Mouse (Mus musculus): ENCODE data around the gene Iqch. TPM values are rescaled to one million over a fixed set of nuclear protein-coding genes. Genes with fewer than 3 reads are reported as not detected.
A peak's percentile ranks its signal among the peaks of the same experiment; 100 is the strongest.
"Not testable (repeated sequence)": the region's sequence is repeated elsewhere in the genome, so short reads cannot be mapped to it uniquely, and the experiment has no call there.

The Iqch gene
- total RNA-seq, 2 experiments from 2014 or later: 0.07 TPM; not detected in 1

- peak in 1 of 2 experiments; percentile 38 for DNase-seq (ENCODE audit: low spot score in 2 of 2)
These were observed 33.5 kb downstream of the Iqch start for GRCm38 (mm10) chr9:63568808-63569207.

GRCm38 (mm10) chr9:63568314-63568713 lies 34.0 kb downstream of the Iqch start:
- no peak for DNase-seq (ENCODE audit: low spot score in 2 of 2)

GRCm38 (mm10) chr9:63563436-63563835 lies 38.9 kb downstream of the Iqch start:
- DNase-seq (ENCODE audit: low spot score in 2 of 2): no peak

GRCm38 (mm10) chr9:63561931-63562330 lies 40.4 kb downstream of the Iqch start:
- DNase-seq (ENCODE audit: low spot score in 2 of 2): no peak

GRCm38 (mm10) chr9:63556933-63557332 lies 45.4 kb downstream of the Iqch start:
- DNase-seq (ENCODE audit: low spot score in 2 of 2): no peak

- DNase-seq (ENCODE audit: low spot score in 2 of 2): no peak
These were observed 46.0 kb downstream of the Iqch start for GRCm38 (mm10) chr9:63556316-63556715.

GRCm38 (mm10) chr9:63555460-63555990 lies 46.8 kb downstream of the Iqch start:
- no peak for DNase-seq (ENCODE audit: low spot score in 2 of 2)

GRCm38 (mm10) chr9:63553628-63554027 lies 48.7 kb downstream of the Iqch start:
- DNase-seq (ENCODE audit: low spot score in 2 of 2): peak in 1 of 2 experiments; percentile 51

GRCm38 (mm10) chr9:63550701-63551100 lies 51.6 kb downstream of the Iqch start:
- not testable (repeated sequence) for DNase-seq (ENCODE audit: low spot score in 2 of 2)

- DNase-seq (ENCODE audit: low spot score in 2 of 2): no peak
These were observed 53.3 kb downstream of the Iqch start for GRCm38 (mm10) chr9:63548966-63549365.

- no peak for DNase-seq (ENCODE audit: low spot score in 2 of 2)
These were observed 60.4 kb downstream of the Iqch start for GRCm38 (mm10) chr9:63541926-63542325.

- DNase-seq (ENCODE audit: low spot score in 2 of 2): no peak
These were observed 61.0 kb downstream of the Iqch start for GRCm38 (mm10) chr9:63541301-63541700.

GRCm38 (mm10) chr9:63537489-63537888 lies 64.8 kb downstream of the Iqch start:
- DNase-seq (ENCODE audit: low spot score in 2 of 2): no peak

- DNase-seq (ENCODE audit: low spot score in 2 of 2): peak in 1 of 2 experiments; percentile 59
These were observed 67.3 kb downstream of the Iqch start for GRCm38 (mm10) chr9:63535042-63535441.

GRCm38 (mm10) chr9:63534371-63534780 lies 67.9 kb downstream of the Iqch start:
- DNase-seq (ENCODE audit: low spot score in 2 of 2): no peak

GRCm38 (mm10) chr9:63532966-63533711 lies 69.2 kb downstream of the Iqch start:
- no peak for DNase-seq (ENCODE audit: low spot score in 2 of 2)

- no peak for DNase-seq (ENCODE audit: low spot score in 2 of 2)
These were observed 78.4 kb downstream of the Iqch start for GRCm38 (mm10) chr9:63523937-63524253.

- no peak for DNase-seq (ENCODE audit: low spot score in 2 of 2)
These were observed 78.9 kb downstream of the Iqch start for GRCm38 (mm10) chr9:63523251-63523936.

GRCm38 (mm10) chr9:63512851-63513250 lies 89.4 kb downstream of the Iqch start:
- no peak for DNase-seq (ENCODE audit: low spot score in 2 of 2)

GRCm38 (mm10) chr9:63511034-63511433 lies 91.3 kb downstream of the Iqch start:
- peak in 1 of 2 experiments; percentile 32 for DNase-seq (ENCODE audit: low spot score in 2 of 2)

GRCm38 (mm10) chr9:63507110-63507509 lies 95.2 kb downstream of the Iqch start:
- no peak for DNase-seq (ENCODE audit: low spot score in 2 of 2)

GRCm38 (mm10) chr9:63503890-63504289 lies 98.4 kb downstream of the Iqch start:
- DNase-seq (ENCODE audit: low spot score in 2 of 2): no peak

Data from layer of hippocampus, adult 18-20 months (tissue).